Mouse (Mus musculus) urinary bladder, postnatal 36 days (tissue): ENCODE measurements at regions not wholly inside any gene's neighbourhood (a gene's known extent, or its start where the extent isn't known, plus 50 kb on each side); places are given as distances from the start of the nearest gene placed in this dataset.

ENCODE experiments used
- DNase-seq, 2 experiments: peaks; one replicate each; pipeline ENCODE4 v3.0.0; 2022; ENCODE audit warnings: low spot score in 2 of 2, mixed read lengths in 1 of 2

GRCm38 (mm10) chr9:61675366-61675765 is 239.0 kb downstream of the Rplp1 start:
- no peak for DNase-seq

GRCm38 (mm10) chr9:61673575-61674203 is 240.7 kb downstream of the Rplp1 start:
- no peak for DNase-seq

GRCm38 (mm10) chr9:61670986-61671385 is 243.4 kb downstream of the Rplp1 start:
- DNase-seq = no peak

GRCm38 (mm10) chr9:61669729-61670520 is 244.4 kb downstream of the Rplp1 start:
- peak in 1 of 2 experiments; percentile 32 for DNase-seq

GRCm38 (mm10) chr9:61668723-61669122 is 245.6 kb downstream of the Rplp1 start:
- no peak for DNase-seq

- DNase-seq = no peak
Measured at GRCm38 (mm10) chr9:61668157-61668697, 246.1 kb downstream of the Rplp1 start.

- DNase-seq = no peak
Measured at GRCm38 (mm10) chr9:61667453-61668074, 246.8 kb downstream of the Rplp1 start.

GRCm38 (mm10) chr9:61666761-61667332 is 247.5 kb downstream of the Rplp1 start:
- no peak for DNase-seq

- DNase-seq = no peak
Measured at GRCm38 (mm10) chr9:61666118-61666517, 248.2 kb downstream of the Rplp1 start.

GRCm38 (mm10) chr9:61665254-61665653 is 249.1 kb downstream of the Rplp1 start:
- DNase-seq = no peak

- no peak for DNase-seq
Measured at GRCm38 (mm10) chr9:61664000-61664622, 250.2 kb downstream of the Rplp1 start.

GRCm38 (mm10) chr9:61662055-61663028 is 252.0 kb downstream of the Rplp1 start:
- no peak for DNase-seq

GRCm38 (mm10) chr9:61660191-61660590 is 254.2 kb downstream of the Rplp1 start:
- no peak for DNase-seq

GRCm38 (mm10) chr9:61657996-61658395 is 256.3 kb downstream of the Rplp1 start:
- no peak for DNase-seq

GRCm38 (mm10) chr9:61655433-61655981 is 258.8 kb downstream of the Rplp1 start:
- peak; percentile 55 to 58 for DNase-seq

GRCm38 (mm10) chr9:61645661-61646425 is 268.5 kb downstream of the Rplp1 start:
- peak in 1 of 2 experiments; percentile 20 for DNase-seq

GRCm38 (mm10) chr9:61640739-61641138 is 268.6 kb downstream of the Tle3 start:
- no peak for DNase-seq

- DNase-seq = no peak
Measured at GRCm38 (mm10) chr9:61638908-61639307, 266.7 kb downstream of the Tle3 start.

GRCm38 (mm10) chr9:61633936-61634335 is 261.8 kb downstream of the Tle3 start:
- DNase-seq = no peak
